Mouse (Mus musculus) kidney, postnatal 25 days (tissue): ENCODE data around the gene Trh.

Source experiments
- DNase-seq, 2 experiments: peaks; one replicate each; pipeline ENCODE4 v3.0.0; 2021; ENCODE audit warnings: mixed read lengths in 2 of 2

Trh gene

DNA sequence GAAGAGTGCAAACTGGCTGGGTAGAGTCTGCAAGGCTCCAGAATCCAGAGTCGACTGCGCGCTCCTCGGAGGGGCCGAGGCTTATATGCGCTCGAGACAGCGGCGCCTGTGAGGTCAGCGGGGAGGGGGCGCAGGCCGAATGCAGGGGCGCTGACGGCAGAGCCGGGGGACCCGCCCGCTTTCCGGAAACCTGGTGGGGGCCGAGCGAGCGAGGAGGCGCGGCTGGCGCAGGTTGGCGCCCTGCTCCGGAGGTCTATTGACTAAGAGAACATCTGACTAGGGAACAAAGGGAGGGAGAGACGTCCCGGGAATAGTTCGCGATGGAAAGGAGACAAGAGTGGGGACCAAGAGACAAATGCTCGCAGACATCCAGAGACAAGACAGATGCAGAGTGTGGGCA lies at the start of gene Trh:
Gene Trh (minus strand): TSS at position 60 of the 400 bp plus-strand sequence.
- no peak for DNase-seq

DNA sequence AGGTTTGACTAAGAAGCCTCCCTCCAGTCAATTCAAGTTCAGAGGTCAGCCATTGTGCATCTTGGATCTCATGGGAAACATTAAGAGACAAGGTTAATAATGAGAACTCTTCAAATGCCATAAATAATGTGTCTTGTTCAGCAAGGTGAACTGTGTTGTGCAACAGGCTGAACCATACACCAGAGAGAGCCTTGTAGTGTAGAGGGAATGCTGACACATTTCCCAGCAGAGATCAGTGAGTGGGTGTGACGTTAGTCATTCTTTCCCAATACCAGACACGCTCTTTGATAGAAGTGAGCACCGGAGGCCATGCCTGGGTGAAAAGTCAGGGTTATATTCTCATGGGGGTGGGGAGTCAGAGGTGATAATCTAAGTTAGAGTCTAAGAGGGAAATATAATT lies 46.4 kb upstream of the Trh start:
- DNase-seq = no peak

DNA sequence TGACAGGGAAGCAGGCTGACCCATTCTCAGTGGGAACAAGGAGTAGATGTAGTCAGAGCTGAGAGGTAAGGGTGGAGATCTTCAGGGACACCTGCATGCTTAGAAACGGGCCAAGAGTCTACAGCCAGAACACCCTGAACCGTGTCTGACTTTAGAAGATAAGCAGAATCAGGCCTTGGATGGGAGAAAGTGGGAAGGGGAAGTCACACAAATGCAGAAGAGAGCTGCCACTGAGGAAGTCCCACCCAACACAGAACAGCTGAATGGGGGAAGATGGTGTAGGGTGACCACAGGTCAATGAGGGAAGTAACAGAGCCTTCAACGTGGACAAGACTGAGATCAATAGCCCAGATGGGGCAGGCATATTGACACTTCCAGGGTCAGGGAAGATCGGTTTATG lies 42.4 kb upstream of the Trh start:
- DNase-seq = no peak

DNA sequence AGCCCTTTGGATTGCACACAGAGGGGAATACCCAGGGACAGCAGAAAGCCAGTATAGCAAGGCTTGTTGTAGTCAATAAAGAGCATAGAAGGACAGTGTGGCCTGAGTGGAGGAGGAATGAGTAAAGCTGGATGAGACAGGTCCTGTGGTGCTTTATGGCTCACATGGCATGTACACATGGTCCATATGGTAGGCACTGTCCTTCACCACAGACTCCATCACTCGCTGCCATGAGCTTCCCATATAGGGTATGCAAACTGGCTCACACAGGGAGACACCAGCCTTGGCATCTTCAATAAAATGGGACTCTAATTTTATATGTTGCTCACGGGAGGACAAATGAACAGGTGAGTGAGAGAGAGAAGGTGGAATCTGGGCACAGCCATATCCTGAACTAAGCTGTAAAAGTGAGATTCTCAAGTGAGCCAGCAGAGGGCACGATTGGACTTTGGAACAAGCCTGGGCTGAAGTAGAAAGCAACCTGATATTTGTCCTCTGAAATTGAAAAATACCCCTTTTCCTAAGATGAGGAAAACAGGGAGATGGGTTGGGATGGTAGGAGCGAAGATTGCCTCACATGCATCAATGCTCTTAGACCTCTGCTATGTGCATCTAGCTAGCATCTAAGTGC lies 41.9 kb upstream of the Trh start:
- peak; percentile 45 to 80 for DNase-seq

DNA sequence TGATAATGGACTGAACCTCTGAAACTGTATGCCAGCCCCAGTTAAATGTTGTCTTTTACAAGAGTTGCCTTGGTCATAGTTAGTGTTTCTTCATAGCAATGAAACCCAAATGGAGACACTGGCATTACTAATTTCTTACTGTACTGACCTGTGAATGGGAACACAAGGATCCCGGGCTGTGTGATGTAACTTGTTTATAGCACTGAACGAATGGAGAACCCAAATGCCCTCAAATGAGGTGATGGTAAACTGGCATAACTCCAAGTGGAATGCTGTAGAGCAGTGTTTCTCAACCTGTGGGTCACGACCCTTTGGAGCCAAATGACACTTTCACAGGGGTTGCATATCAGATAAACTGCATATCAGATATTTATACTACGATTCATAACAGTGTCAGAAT lies 41.1 kb upstream of the Trh start:
- DNase-seq = no peak

DNA sequence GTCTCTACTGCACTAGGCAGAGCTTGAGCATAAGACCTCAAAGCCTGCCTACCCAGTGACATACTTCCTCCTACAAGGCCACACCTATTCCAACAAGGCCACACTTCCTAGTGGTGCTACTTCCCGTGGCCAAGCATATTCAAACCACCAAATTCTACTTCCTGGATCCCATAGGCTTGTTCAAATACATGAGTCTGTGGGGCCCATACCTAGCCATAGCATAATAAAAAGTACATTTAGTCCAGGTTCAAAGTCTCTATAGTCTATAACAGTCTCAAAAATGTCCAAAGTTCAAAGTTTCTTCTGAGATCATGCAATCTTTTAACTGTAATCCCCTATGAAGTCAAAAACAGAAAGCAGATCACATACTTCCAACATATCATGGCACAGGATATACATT lies 32.7 kb upstream of the Trh start:
- no peak for DNase-seq

DNA sequence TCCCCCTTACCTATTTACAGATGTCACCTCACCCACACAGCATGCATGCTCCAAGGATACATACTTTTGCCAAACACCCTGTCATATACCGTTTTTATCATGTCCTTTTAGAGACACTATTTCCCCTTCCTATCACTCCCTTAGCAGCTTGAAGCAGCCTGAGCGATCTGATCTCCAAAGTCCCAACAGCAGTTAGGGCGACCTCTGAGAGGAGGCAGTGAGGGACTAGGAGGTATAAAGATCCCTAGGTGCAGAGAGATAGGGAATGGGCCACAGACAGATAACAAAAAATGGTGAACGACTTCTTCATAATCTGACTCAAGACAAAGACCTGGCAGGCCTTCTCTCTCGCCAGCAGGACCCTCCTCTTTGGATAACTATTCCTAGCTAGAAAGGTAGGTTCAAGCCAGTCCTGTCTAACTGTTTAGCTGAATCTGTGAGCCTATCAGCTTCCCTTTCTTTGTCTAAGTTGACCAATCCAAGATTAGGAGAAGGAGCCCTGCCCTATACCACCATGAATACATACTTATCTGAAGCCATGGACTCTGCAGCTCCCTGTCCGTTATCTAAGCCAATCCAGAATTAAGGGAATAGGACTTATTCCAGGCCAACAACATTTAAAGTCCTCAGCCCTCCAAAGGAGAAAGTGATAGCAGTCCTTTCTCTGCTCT lies 29.3 kb upstream of the Trh start:
- DNase-seq = no peak

DNA sequence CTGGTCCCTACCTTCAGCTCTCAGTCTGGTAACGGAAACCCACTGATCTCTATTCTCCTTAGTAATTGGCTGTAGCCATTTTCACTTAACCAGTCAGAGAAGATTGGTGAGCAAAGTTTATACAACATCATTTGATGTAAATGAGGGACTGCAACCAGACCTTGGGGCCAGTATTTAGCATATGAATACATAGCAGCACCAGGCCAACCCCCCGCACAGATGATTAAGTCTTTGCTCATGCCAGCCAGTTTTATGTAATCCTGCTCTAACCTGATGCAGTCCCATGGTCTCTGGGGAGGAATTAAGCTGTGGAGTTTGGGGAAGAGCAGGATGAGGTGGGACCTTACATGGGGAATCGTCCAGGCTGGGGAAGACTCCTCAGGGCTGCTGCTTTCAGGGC lies 28.2 kb upstream of the Trh start:
- no peak for DNase-seq

DNA sequence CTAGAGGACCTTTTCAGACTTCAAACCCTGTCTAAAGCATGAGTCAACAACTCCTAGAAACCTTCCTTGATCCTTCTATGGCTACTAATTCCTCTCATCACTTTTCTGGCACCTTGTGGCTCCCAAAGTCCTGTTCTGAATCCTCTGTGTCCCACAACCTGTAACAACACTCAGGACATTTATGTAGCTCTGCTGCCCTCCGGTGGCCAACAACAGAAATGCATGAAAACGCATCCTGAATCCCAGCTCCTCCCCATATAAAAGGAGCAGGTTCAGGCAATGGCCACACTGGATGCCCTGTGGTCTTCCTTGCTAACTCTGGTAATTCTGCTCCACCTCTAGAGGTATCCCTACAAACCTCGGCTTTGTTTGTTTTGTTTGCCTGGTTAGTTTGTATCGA lies 24.6 kb upstream of the Trh start:
- peak; percentile 69 to 74 for DNase-seq

DNA sequence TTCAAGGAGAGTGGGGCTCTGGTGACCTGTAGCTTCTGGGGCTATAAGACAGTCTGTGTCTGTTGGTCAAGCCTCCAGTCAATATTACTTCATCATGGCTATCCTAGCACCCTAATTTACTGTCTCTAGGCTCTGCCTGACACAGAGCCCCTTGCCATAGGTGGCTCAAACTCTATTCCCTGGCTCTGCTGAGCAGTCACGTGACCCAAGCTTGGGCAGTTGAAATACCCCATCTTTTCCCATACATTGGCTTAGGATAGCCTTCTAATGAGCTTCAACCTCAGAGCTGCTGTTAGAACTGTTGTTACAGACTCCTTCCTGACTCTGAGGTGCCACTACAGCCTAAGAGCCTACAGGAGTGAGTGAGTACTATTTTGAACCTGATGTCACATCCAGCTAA lies 23.6 kb upstream of the Trh start:
- DNase-seq = no peak

DNA sequence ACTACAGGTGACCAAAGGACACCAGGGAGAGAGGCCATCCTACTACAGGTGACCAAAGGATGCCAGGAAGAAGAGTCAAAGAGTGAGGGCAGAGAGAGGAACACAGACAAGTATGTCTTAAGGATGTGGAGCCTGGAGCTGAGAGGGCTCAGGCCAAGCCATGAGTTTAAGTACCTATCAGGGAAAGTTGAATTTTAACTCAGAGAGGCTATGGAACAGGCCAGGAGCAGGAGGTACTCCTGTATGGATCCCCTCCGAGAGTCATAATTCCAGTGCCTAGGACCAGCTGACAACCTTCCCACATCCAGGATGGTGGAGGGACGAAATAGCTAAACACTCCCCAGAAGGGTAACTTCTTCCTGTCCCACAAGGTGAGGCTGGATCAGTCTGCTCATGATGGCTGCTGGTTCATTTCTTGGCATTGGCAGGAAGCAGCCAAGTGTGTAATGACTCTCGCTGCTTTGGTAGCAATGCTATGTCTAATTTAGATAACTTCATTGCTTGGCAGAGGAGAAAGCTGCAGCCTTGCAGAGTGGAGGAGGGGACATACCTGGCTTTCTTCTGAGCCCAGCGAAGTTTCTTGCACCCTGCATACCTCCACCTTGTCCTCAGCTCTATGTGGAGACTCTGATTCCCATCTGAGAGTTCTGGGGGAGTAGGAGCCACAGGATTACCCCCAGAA lies 16.9 kb upstream of the Trh start:
- DNase-seq = peak; percentile 6 to 48

DNA sequence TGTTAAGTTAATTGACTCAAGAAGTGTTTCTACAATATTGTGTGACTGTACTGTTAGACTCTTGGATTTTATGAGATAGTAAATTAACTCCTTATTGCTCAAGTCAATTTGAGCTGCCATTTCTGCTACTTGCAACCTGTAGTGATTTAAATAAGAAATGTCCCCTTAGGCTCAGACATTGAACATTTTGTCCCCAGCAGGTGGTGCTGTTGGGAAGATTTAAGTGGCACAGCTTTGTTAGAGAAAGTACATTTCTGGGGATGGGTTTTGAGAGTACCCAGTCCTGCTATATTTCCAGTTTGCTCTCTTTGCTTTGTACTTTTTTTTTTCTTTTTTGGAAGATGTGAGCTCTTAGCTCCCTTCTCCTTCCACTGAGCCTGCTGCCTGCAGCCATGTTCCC lies 10.9 kb upstream of the Trh start:
- DNase-seq = no peak

DNA sequence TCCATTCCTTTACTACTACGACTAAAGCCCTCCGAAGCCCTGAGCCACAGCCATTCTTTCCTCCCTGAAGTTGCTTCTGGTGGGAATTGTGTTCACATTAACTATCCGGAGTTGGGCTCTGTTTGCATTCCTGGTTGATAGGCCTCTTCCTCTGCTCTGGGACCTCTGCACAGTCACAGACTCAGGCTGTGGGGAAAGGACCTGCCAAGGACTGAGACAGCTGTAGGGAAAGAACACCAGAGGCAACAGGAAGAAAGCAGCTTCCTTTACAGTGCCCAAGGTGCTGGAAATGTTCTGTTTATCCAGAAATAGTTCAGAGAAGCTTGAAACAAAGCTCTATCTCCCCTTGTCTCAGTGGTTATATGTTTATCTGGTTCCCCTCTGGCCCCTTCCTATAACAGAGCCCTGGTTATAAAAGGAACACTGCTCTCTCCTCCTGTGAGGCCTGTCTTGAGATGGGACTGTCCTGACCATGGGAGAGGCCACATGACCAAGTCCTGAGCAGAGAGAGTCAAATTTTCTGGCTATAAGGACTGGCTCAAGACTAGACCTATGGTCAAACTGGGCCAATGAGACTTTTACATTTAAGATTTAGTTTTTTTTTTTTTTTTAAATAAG lies 8.9 kb upstream of the Trh start:
- no peak for DNase-seq

DNA sequence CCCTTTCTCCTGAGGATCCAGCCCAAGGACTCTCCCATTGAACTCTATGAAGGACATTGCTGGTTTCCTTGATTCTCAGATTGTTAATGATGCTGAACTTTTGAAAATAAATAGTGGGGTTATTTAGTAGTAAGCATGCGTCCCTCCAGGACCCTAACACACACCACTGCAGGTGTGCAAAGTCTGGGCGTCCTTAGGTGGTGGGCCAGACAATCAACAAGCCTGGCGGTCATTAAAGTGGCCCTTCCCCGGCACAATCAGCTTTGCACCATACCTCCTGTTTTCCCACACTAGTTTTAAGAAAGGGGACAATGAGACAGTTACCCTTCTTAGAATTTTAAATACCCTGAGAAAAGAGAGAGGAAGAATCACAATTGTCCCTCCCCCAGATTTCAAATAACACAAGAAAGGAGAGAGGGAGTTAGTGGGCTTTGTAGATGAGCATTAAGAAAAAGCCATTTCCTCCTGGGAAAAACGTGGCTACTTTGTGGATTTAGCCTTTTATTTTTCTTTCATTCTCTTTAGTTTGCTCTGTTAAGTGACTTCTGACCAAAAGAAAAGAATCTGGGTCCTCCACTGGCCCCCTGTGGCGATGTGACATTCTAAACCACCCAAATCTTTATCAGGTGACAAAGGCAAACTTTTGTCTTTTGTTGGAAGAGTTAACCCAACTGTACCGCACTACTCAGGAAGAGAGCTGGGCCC lies 2.9 kb upstream of the Trh start:
- no peak for DNase-seq

DNA sequence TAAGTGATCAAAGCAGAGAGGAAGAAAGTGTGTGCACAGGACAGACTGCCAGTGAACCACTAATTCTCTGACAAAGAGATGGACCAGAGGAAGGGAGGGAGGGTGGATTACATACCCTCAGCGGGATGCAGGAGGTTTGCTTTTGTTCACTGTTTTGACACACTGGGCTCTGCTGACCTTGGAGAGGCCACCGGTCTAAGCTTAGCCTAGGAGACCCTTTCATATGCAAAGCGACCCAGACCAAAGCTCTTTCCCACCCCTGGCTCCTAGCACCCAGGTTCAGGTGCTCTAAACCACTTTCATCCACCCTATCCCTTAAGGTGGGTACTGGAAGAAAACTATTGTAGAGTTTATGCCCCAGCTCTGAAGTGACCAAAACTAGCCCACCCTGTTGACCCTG lies 1.9 kb upstream of the Trh start:
- no peak for DNase-seq

DNA sequence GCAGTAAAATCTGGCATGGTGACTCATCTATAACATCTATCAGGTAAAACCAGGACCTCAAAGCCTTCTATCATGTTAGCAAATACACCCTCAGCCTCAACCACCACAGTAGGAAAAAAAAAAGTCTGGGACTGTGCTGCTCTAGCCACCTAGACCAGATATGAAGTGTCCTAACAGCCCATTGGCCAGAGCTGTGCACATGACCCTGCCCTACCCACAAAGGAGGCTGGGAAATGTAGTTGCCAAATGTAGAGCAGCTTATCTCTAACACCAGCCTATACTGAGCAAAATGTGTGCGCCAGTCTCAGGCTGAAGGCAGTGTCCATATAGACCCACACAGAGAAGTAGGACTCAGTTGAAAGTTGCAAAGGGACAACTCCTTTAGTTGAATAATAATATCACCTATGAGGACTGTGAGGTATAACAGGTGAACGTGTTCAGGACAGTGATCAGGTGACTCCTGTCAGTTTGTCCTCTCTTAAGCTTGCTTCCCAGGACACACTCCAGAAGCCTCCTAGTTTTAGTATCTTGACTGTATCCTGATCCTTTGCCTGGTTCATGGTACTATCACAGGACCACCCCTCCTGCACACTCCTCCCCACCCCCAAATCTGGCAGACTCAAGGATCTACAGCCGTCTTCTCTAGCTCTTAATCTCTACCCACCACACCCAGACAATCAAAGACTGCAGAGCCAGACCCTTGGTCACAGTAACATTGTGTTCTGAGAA lies 3.1 kb downstream of the Trh start:
- DNase-seq = peak; percentile 77 to 89

DNA sequence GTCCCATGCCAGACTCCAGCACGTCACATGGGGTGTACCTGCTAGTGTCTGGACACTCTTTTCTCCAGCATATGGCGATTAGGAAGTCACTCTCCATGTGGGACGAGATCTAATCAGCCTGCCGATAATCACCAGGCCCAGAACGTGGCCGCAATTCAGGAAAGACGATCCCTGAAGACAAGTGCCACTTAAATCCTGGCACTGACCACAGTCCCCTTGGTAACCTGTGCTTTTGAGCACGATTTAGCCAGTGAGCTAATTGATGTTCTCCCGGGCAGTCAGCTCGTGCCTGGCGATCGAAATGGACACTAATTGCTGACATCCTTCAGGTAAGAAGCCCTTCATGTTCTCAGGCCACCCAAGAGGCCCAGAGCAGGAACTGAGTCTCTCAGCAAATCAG lies 9.4 kb downstream of the Trh start:
- no peak for DNase-seq

DNA sequence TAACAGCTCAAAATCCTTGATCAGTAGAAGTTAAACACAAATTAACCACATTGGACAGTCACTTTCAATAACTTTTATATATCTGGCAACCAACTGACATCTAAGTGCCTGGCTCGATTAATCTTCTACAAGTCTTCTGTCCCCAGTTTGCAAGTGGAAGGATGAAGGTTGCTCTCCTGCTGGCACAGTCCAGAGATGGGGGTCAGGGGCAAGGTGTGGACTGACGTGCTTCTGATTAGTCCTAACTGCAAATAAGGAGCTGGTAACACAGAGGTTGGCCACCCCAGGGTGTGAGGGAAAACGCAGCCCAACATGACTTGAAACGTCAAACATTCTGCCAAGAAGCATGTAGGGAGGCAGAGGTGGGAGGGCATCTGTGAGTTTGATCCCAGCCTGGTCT lies 12.7 kb downstream of the Trh start:
- DNase-seq = no peak

DNA sequence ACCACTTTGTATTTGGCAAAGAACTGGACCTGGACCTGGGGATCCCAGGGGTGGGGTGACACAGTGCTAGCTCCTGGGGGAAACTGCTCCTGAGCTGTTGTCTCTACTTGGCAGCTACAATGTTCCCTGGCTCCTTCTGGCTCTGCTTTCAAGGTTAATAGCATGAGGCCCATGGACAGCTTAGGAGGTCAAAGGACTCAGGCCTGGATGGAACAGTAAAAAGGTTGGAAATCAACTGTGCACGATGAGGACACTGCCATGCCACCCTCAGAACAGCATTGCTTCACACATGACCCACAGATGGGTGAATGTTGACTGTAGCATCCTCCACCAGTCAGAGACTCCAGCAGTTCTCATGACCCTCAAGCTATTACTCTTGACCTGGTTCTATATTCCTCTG lies 13.1 kb downstream of the Trh start:
- no peak for DNase-seq

DNA sequence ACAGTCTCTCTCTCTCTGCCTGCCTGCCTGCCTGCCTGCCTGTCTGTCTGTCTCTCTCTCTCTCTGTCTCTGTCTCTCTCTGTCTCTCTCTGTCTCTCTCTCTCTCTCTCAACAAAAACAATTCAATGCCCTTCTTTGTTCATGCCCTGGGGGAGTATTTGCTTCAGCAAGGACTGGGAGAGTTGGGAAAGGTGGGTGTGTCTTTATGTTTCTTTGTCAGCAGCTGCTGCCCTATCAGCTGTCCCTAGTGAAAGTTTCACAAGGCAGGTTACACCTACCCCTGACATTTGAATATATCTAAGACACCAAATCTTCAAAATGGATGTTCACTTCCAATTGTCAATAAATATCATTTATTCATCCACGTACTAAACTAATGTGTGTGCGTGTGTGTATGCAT lies 14.9 kb downstream of the Trh start:
- no peak for DNase-seq

DNA sequence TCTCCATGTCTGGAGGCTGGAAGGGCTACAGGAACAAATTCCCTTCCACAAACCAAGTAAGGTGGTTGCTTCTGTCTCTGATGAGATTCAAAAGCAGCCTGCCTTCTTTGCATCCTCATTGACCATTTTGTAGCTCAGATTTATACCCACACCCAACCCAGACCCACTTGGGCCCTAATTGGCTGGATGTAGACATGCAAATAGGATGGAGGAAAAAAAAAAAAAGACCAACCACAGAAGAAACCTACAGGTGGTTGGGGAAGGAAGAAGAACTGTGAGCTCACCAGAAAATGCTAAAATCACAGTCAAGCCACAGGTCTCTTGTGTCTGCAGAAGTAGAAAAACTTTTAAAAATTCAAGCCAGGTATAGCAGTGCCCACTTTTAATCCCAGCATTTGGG lies 15.3 kb downstream of the Trh start:
- DNase-seq = no peak

DNA sequence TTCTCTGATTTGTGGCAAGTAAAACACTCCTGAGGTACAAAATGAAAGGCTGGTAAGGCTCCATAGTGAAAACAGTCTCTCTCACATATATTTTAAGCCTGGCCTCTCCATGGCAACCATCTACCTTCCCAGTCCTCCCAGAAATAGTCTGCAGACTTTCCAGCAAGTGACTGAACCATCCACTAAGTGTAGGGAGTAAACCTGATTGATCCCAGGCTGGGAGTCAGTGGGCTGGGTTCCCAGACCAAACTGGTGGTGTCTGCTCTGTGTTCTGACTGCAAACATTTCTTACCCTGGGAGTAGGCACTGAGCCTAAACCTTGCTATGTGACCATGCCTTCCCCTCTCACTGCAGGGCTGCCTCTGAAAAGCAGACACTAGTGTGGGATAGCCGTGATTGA lies 19.5 kb downstream of the Trh start:
- DNase-seq = no peak

DNA sequence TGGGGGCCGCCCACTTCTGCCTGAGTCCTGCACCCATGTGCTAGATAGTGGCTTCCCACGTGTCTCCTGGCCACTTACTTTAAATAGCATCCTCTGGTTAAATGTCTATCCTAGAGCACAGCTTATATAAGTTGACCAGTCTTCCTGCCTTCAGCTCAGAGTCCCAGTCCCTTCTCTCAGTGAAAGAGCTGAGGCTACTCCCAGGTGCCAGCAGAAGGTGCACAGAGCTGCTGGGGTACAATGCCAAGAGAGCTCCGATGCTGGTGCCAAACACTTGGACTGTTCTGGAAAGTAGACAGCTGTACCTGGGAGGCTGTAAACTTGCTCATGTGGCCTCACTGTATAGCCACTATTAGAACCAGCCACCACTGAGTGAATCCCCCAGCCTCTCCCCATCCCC lies 22.4 kb downstream of the Trh start:
- peak; percentile 15 to 64 for DNase-seq
